Mouse (Mus musculus) gastrocnemius, postnatal 4 days (tissue): Measurements from ENCODE around the gene Adcy1. TPM values are rescaled to one million over a fixed set of nuclear protein-coding genes. Genes with fewer than 3 reads are reported as not detected.

ENCODE experiments used
- DNase-seq, 2 experiments: peaks; one replicate each; pipeline ENCODE4 v3.0.0; 2021 to 2022; ENCODE audit warnings: low spot score in 2 of 2, mixed read lengths in 2 of 2
- long read RNA-seq, 2 experiments: library from polyadenylated mRNA; stranded (forward); transcript quantifications; one replicate each; pipeline ENCODE4 v2.0.0; 2021
- total RNA-seq, 2 experiments: library from RNA; stranded (reverse); gene quantifications; 2 replicates each; pipeline ENCODE4 v1.2.3; 2021

Adcy1 gene
- 1 to 10 TPM; 3.7 to 4.0 TPM for total RNA-seq
- long read RNA-seq, experiment 1, partial matches to known transcripts: 0 of 1 reads
- long read RNA-seq, experiment 1, other reads (novel, unspliced or antisense): 1 of 1 reads
- long read RNA-seq, experiment 2, full-length matches to known transcripts: 2 of 6 reads
- long read RNA-seq, experiment 2, partial matches to known transcripts: 2 of 6 reads
- long read RNA-seq, experiment 2, other reads (novel, unspliced or antisense): 2 of 6 reads

- peak in 1 of 2 experiments; percentile 19 for DNase-seq
These were observed at the start of gene Adcy1 for GRCm38 (mm10) chr11:7063001-7063584. Adcy1 (plus strand) TSS chr11:7063489.

GRCm38 (mm10) chr11:7016907-7017306 is 46.4 kb upstream of the Adcy1 start:
- DNase-seq: no peak

GRCm38 (mm10) chr11:7018078-7018477 is 45.2 kb upstream of the Adcy1 start:
- no peak for DNase-seq

DNA sequence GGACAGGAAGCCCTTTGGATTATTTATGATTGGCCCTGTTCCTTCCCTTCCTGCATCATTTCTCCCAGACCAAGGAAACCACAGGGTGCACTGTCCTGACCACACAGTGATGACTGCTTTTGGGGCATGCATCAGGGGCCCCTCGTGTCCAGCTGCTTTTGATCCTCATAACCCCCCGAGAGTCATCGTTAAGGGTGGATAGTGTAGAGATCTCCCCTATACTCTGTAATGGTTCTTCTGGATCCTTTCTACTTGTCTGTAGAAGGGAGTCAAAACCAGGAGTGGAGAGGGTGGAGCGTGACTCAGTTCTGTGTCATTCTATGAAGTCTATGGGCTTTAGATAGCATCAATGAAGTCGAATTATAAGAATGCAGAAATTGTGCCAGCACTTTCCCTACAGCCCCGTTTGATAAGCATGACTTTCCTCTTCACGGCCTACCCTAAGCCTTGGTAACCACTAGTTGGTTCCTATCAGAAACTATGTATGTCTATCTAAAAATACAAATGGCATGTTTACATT is 44.2 kb upstream of the Adcy1 start:
- no peak for DNase-seq

DNA sequence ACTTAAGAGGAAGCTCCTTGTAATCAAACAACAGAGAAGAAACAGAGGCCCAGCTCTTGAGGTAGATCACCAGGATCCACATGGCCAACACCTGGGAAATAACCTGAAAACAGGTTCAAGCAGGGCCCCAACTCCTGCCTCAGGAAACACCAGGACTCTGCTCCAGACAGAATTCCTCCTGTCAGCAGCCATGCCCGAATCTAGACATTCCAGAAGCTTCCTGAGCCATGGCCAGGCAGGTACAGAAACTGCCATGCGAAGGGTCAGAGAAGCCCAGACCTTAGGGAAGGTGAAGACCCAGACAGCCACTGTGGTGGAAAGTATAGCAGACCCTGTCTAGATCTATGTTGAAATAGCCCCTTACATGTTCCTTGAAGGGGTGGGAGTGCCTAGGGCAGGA is 30.2 kb upstream of the Adcy1 start:
- no peak for DNase-seq

- DNase-seq: peak in 1 of 2 experiments; percentile 28
These were observed 23.6 kb upstream of the Adcy1 start for GRCm38 (mm10) chr11:7039722-7040121.

- DNase-seq: no peak
These were observed 22.5 kb upstream of the Adcy1 start for GRCm38 (mm10) chr11:7040801-7041200.

DNA sequence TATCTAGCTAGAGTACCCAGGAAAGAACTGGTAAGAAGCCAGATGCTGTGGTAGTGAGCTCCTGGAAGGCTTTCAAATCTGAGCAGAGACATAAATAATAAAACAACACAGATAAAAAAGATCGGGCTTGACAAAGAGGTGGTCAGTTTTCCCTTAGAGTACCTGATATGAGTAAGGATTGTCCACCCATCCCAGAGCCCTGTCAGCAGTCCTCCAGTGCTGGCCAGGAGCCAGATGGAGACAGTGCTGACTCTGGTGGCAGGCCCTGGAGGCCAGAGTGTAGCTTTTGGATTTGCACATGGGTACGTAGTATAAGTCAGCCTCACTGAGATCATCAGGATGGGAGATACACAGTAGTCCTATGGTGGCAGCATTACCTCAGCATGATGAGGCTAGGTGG is 16.1 kb upstream of the Adcy1 start:
- DNase-seq: no peak

- no peak for DNase-seq
These were observed 15.7 kb upstream of the Adcy1 start for GRCm38 (mm10) chr11:7047584-7047983.

- no peak for DNase-seq
These were observed 9.6 kb upstream of the Adcy1 start for GRCm38 (mm10) chr11:7053710-7054109.

DNA sequence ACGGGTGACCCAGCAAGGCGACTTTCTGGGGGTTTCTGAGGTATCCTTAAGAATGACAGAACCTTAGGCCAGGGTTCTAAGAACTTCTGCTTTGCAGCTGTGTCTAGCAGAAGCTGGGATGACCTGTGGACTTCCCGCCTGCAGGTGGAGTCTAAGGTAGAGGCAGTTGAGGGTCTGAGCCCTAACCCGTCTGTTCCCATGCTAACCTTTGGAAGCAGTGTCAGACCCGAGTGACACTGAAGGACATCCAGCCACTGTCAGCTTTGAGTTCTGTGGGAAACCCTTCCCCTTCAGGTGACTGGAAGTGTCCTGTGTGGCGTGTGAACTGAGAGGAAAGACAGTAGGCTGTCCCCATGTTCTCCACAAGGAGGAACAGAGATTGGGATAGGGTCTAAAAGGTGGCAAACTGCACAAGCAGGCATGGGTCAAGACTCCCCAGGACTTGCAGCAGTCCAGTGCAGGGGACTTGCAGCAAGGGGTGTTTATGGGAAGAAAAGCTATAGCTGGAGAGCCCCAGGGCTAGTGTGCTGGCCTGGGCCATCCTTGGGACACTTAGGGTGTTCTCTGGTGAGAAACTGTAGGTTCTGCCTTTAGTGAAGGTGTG is 8.5 kb upstream of the Adcy1 start:
- no peak for DNase-seq

DNA sequence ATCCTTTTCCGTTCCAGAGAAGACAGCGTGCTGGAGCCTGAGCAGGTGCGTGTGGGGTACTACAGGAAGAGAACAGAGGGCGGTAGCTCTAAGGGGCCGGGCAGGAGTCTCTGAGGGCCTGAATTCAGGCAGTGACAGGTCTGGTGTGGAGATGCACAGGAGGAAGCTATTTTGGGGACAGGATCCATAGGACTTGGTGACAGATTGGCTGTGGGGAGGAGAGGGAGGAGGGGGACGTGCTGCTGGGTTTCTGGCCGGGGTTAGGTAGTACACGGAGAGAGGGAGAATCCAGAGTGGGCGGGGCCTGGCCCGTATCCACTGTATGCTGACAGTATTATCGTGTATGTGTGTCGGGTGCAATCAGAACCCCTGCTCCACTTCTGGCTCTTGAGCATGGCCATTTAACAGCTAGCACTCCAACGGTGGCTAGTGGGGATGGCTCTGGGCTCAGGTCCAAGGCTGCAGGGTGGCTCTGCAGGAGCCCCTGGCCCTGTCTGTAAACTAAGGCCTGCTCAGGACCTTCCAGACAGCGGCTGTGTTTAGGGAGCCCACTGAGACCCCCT is 7.8 kb upstream of the Adcy1 start:
- DNase-seq: no peak

- no peak for DNase-seq
These were observed 7.2 kb upstream of the Adcy1 start for GRCm38 (mm10) chr11:7056121-7056520.

- DNase-seq: no peak
These were observed 5.5 kb upstream of the Adcy1 start for GRCm38 (mm10) chr11:7057781-7058180.

DNA sequence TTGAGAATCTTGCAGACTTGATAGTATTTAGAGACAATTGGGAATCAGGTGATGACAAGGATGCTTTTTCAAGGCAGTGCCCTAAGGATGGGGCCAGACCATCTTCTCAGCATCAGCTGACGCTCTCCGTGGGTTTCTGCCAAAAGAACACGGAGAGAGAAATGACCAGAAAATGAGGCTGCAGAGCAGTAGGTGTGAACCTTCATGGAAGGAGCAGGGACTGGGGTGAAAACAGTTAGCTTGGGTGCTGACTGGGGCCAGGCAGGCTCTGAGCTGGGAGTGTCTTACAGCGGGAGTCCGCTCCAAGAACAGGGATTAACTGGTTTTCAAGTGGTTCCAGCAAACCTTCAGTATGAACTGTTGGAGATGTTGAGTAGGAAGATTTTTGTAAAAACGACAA is 1.3 kb upstream of the Adcy1 start:
- no peak for DNase-seq

GRCm38 (mm10) chr11:7062566-7062965 is 723 bp upstream of the Adcy1 start:
- no peak for DNase-seq

GRCm38 (mm10) chr11:7063681-7064267 is 485 bp downstream of the Adcy1 start:
- DNase-seq: peak in 1 of 2 experiments; percentile 33

- peak in 1 of 2 experiments; percentile 29 for DNase-seq
These were observed 1.3 kb downstream of the Adcy1 start for GRCm38 (mm10) chr11:7064484-7065185.

- no peak for DNase-seq
These were observed 2.1 kb downstream of the Adcy1 start for GRCm38 (mm10) chr11:7065388-7065787.

DNA sequence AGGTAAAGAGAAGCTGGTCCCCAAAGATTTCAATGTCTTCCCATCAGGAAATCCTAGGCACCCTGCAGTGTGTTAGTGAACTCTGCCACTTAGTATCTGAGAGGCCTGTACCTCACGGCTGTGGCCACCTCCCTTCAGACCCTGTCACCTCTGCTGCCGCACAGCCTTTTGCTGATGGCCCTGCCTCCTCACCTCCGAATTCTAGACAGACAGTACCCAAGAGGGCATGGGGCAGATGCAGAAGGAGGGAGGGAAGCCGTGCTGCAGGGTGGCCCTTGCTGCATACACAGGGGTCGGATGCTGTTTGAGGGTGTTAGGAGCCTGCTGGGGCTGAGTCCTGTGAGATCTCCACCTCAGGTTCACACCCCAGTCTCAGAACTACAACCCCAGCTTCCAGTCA is 2.6 kb downstream of the Adcy1 start:
- no peak for DNase-seq

GRCm38 (mm10) chr11:7067263-7067662 is 4.0 kb downstream of the Adcy1 start:
- no peak for DNase-seq
